Comparison of ENCODE assay signal across 9 mouse cellular contexts in the genomic region with DNA sequence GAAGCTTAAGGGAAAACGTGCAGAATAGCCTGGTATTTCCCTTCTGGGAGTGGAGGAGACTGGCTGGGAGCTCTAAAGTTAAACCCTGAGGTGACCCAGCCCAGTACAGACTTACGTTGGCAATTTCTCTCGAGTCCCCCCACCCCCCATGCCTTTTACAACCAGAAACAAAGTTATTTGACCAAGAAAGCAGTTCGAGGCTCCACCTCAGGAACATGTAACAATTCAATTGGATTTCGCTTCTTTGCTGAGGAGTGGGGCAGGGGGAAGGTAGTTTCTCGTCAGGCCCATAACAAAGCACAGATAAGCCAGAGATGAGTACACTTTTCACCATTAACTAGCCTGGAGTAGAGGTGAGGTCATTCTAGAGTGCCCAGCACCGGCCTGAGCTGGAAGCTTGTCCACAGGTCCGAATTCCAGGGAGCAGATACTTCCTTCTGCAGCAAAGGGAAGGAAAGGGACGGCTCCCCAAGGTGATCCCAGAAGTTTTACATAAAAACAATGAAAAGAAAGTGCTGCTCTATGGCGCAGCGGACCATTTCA. TPM values are rescaled to one million over a fixed set of nuclear protein-coding genes. Genes with fewer than 3 reads are reported as not detected.
DNase-seq lines count a peak whose midpoint lies in the region; ATAC-seq and TF ChIP-seq lines count a peak whose summit lies in the region.
"Had no signal": no experiment of that assay in that cellular context is flagged by ENCODE, and none has a peak within 500 bp of the region (broad histone marks: within the 10 kb centered on the region; RNA-seq: fewer than 3 reads in every experiment).

No protein-coding gene starts in this region.

- ATAC-seq in forebrain, embryonic 16.5 days: peak; percentile 19; the same call in 1 of the 2 replicates
- peak; percentile 30; the same call in 1 of the 2 replicates for ATAC-seq in kidney, embryonic 15.5 days (replicated peaks; ENCODE audit: low FRiP score)

- intact Hi-C loops in left cerebral cortex, postnatal 10 days (cut with DNase I): no loop called here

- H3K27me3 ChIP-seq in forebrain, embryonic 16.5 days (replicated peaks; ENCODE audit: control insufficient read depth, insufficient read depth, low read length): no peaks in the 10 kb centered on the region
- no peaks in the 10 kb centered on the region for H3K27me3 ChIP-seq in kidney, embryonic 15.5 days

- H3K9ac ChIP-seq in forebrain, embryonic 16.5 days (replicated peaks; ENCODE audit: low read depth, low read length): peak overlapping the region; percentile 70
- H3K9ac ChIP-seq in kidney, embryonic 15.5 days: peak overlapping the region; percentile 21

- H3K9me3 ChIP-seq in forebrain, embryonic 16.5 days (ENCODE audit: control insufficient read depth, low read length): no peaks in the 10 kb centered on the region
- no peaks in the 10 kb centered on the region for H3K9me3 ChIP-seq in kidney, embryonic 15.5 days (replicated peaks)

- WGBS in lung, adult 2 months: 48% methylated on average over 11 of the region's 11 CpGs
- 3% methylated on average over 11 of the region's 11 CpGs for WGBS in forebrain, embryonic 16.5 days
- 11% methylated on average over 11 of the region's 11 CpGs for WGBS in kidney, embryonic 15.5 days

- H3K4me2 ChIP-seq in forebrain, embryonic 16.5 days (ENCODE audit: low read length): peak overlapping the region; percentile 86
- H3K4me2 ChIP-seq in kidney, embryonic 15.5 days: peak overlapping the region; percentile 77

- no peaks in the 10 kb centered on the region for H3K36me3 ChIP-seq in forebrain, embryonic 16.5 days (ENCODE audit: control insufficient read depth, insufficient read depth)
- no peaks in the 10 kb centered on the region for H3K36me3 ChIP-seq in kidney, embryonic 15.5 days

- no peak for TF ChIP-seq CTCF in lung, adult 2 months (IDR thresholded peaks at IDR 0.05; ENCODE audit: insufficient read depth, low read length)

- TF ChIP-seq POLR2A in lung, adult 2 months (IDR thresholded peaks at IDR 0.05; ENCODE audit: borderline replicate concordance, extremely low read depth, low read depth, low read length): no peak

- peak overlapping the region; percentile 99 for H3K27ac ChIP-seq in forebrain, embryonic 16.5 days (ENCODE audit: low read length)
- H3K27ac ChIP-seq in kidney, embryonic 15.5 days: peak overlapping the region; percentile 99
- H3K27ac ChIP-seq: macrophage had no signal

- peak; percentile 49 for DNase-seq in lung, adult 2 months
- no peak for DNase-seq in lung, postnatal 36 days
- peak; percentile 60 for DNase-seq in neural tube, embryonic 10.5 days (ENCODE audit: extremely low spot score, low spot score)
- no peak for DNase-seq in left cerebral cortex, postnatal 10 days (ENCODE audit: extremely low spot score in 1 of 2, low spot score in 2 of 2)
- DNase-seq in spleen, postnatal 36 days (ENCODE audit: low spot score in 2 of 2): no peak
- no peak for DNase-seq in cerebellum, adult 9-10 months

- no peak overlapping the region for H3K4me3 ChIP-seq in lung, adult 2 months (replicated peaks; ENCODE audit: extremely low read depth, low read depth, low read length)
- H3K4me3 ChIP-seq in forebrain, embryonic 16.5 days (replicated peaks; ENCODE audit: low read length): peak overlapping the region; percentile 73
- peak overlapping the region; percentile 77 for H3K4me3 ChIP-seq in kidney, embryonic 15.5 days (replicated peaks)

- H3K4me1 ChIP-seq in lung, adult 2 months (ENCODE audit: control insufficient read depth, insufficient read depth, low read length): no peaks in the 10 kb centered on the region; the same call in 1 of the 2 replicates
- H3K4me1 ChIP-seq in forebrain, embryonic 16.5 days (replicated peaks; ENCODE audit: control insufficient read depth, insufficient read depth, low read length): peaks cover 29% of the 10 kb centered on the region
- H3K4me1 ChIP-seq in kidney, embryonic 15.5 days: peaks cover 36% of the 10 kb centered on the region

RNA-seq across cellular contexts. Expression of a gene that starts 0.5 kb away (rescaled TPM):
- polyA plus RNA-seq in lung, adult 2 months (2012; rRNA removed): 1.8 and 2.1 TPM in 2 replicates
- 9.8 and 13.4 TPM in 2 replicates for polyA plus RNA-seq in forebrain, embryonic 16.5 days (2015; fragmentation: Nextera tagmentation; extraction: Ambion mirVana)
- polyA plus RNA-seq in kidney, embryonic 15.5 days (2015; fragmentation: Nextera tagmentation; extraction: Ambion mirVana): 10.3 and 11.8 TPM in 2 replicates
- 1 to 10 TPM; 6.7 to 8.2 TPM for total RNA-seq in left cerebral cortex, postnatal 10 days (2021)
- polyA plus RNA-seq: macrophage had no signal

RNA-seq across cellular contexts. Expression of a gene that starts 5.7 kb away (rescaled TPM):
- 27.3 and 34.7 TPM in 2 replicates for polyA plus RNA-seq in lung, adult 2 months (2012; rRNA removed)
- polyA plus RNA-seq in forebrain, embryonic 16.5 days (2015; fragmentation: Nextera tagmentation; extraction: Ambion mirVana): 53.8 and 56.0 TPM in 2 replicates
- polyA plus RNA-seq in kidney, embryonic 15.5 days (2015; fragmentation: Nextera tagmentation; extraction: Ambion mirVana): 72.9 and 73.1 TPM in 2 replicates
- total RNA-seq in left cerebral cortex, postnatal 10 days (2021): 10 to 100 TPM; 40.2 to 41.9 TPM

RNA-seq across cellular contexts. Expression of a gene that starts 11.8 kb away (rescaled TPM):
- polyA plus RNA-seq in lung, adult 2 months (2012; rRNA removed): 3.3 and 4.4 TPM in 2 replicates
- polyA plus RNA-seq in forebrain, embryonic 16.5 days (2015; fragmentation: Nextera tagmentation; extraction: Ambion mirVana): 9.6 and 14.1 TPM in 2 replicates
- polyA plus RNA-seq in kidney, embryonic 15.5 days (2015; fragmentation: Nextera tagmentation; extraction: Ambion mirVana): 12.0 and 15.1 TPM in 2 replicates
- total RNA-seq in left cerebral cortex, postnatal 10 days (2021): 1 to 10 TPM; 2.5 to 2.7 TPM

RNA-seq across cellular contexts. Expression of a gene that starts 52.6 kb away (rescaled TPM):
- not detected in 2 replicates for polyA plus RNA-seq in lung, adult 2 months (2012; rRNA removed)
- not detected in 2 replicates for polyA plus RNA-seq in forebrain, embryonic 16.5 days (2015; fragmentation: Nextera tagmentation; extraction: Ambion mirVana)
- not detected in 2 replicates for polyA plus RNA-seq in kidney, embryonic 15.5 days (2015; fragmentation: Nextera tagmentation; extraction: Ambion mirVana)
- not detected for total RNA-seq in left cerebral cortex, postnatal 10 days (2021)
- polyA plus RNA-seq: macrophage had no signal

Comparison
In these comparisons a context has a peak if more than half of its experiments do, and no peak if none do; other contexts are left out.
1. DNase-seq: peak in lung, adult 2 months (single experiment) and neural tube, embryonic 10.5 days (single experiment); none in lung, postnatal 36 days (single experiment), left cerebral cortex, postnatal 10 days (0 of 2), spleen, postnatal 36 days (0 of 2) and cerebellum, adult 9-10 months (single experiment).